Mouse (Mus musculus): Measurements from ENCODE around the gene Erbin. TPM values are rescaled to one million over a fixed set of nuclear protein-coding genes. Genes with fewer than 3 reads are reported as not detected.

Erbin gene
- polyA plus RNA-seq (2015; fragmentation: Nextera tagmentation; extraction: Ambion mirVana): 10.6 and 11.2 TPM in 2 replicates

- Histone ChIP-seq H3K9me3 (no peaks in the 10 kb centered on the region), H3K4me2 (peak within 1 kb of the TSS; percentile 84), H3K4me3 (peak within 1 kb of the TSS; percentile 86), H3K27ac (peak within 1 kb of the TSS; percentile 100), H3K27me3 (0 out of 2 replicates have a peak, but pooled peaks cover 5% of the 10 kb centered on the region), H3K4me1 (replicated peaks) (peaks cover 29% of the 10 kb centered on the region), H3K9ac (peak within 1 kb of the TSS; percentile 98), H3K36me3 (no peaks in the 10 kb centered on the region)
- ATAC-seq (ENCODE audit: low FRiP score): peak; percentile 84
- under 1% methylated on average over 81 of the region's 93 CpGs for WGBS
These were observed at the start of gene Erbin for GRCm38 (mm10) chr13:103920261-103920932. Gene Erbin, minus strand, starts transcription at chr13:103920514.

GRCm38 (mm10) chr13:103969912-103970311 is 49.6 kb upstream of the Erbin start:
- no peaks in the 10 kb centered on the region for H3K9me3 ChIP-seq
- no peak overlapping the region for H3K4me2 ChIP-seq
- H3K27ac ChIP-seq: peak overlapping the region; percentile 18
- 71% methylated on average over 6 of the region's 6 CpGs for WGBS
- no peak overlapping the region for H3K9ac ChIP-seq
- H3K4me1 ChIP-seq (replicated peaks): peaks cover 6% of the 10 kb centered on the region; the same call in 1 of the 2 replicates
- no peaks in the 10 kb centered on the region for H3K36me3 ChIP-seq
- no peaks in the 10 kb centered on the region for H3K27me3 ChIP-seq
- no peak overlapping the region for H3K4me3 ChIP-seq
- no peak for ATAC-seq (ENCODE audit: low FRiP score)

- WGBS: 94% methylated on average over 9 of the region's 9 CpGs
- H3K36me3 ChIP-seq: no peaks in the 10 kb centered on the region
- H3K4me2 ChIP-seq: no peak overlapping the region
- no peaks in the 10 kb centered on the region for H3K27me3 ChIP-seq
- no peaks in the 10 kb centered on the region for H3K9me3 ChIP-seq
- peaks cover 6% of the 10 kb centered on the region; the same call in 1 of the 2 replicates for H3K4me1 ChIP-seq (replicated peaks)
- no peak overlapping the region for H3K27ac ChIP-seq
- H3K9ac ChIP-seq: no peak overlapping the region
- no peak for ATAC-seq (ENCODE audit: low FRiP score)
- no peak overlapping the region for H3K4me3 ChIP-seq
These were observed 47.7 kb upstream of the Erbin start for GRCm38 (mm10) chr13:103967987-103968386.

- no peak for ATAC-seq (ENCODE audit: low FRiP score)
These were observed 46.4 kb upstream of the Erbin start for GRCm38 (mm10) chr13:103966696-103967215.

GRCm38 (mm10) chr13:103965187-103965586 is 44.9 kb upstream of the Erbin start:
- H3K4me3 ChIP-seq: no peak overlapping the region
- H3K4me1 ChIP-seq (replicated peaks): peaks cover 5% of the 10 kb centered on the region; the same call in 1 of the 2 replicates
- H3K27me3 ChIP-seq: no peaks in the 10 kb centered on the region
- ATAC-seq (ENCODE audit: low FRiP score): no peak
- no peak overlapping the region for H3K27ac ChIP-seq
- H3K9ac ChIP-seq: no peak overlapping the region
- H3K36me3 ChIP-seq: no peaks in the 10 kb centered on the region
- 91% methylated on average over 2 of the region's 2 CpGs for WGBS
- no peaks in the 10 kb centered on the region for H3K9me3 ChIP-seq
- no peak overlapping the region for H3K4me2 ChIP-seq

More at GRCm38 (mm10) chr13:103966696-103967215, 46.4 kb upstream of the Erbin start:
- H3K36me3 ChIP-seq: no peaks in the 10 kb centered on the region
- no peak overlapping the region for H3K27ac ChIP-seq
- H3K4me2 ChIP-seq: no peak overlapping the region
- no peaks in the 10 kb centered on the region for H3K9me3 ChIP-seq
- no peak overlapping the region for H3K9ac ChIP-seq
- H3K27me3 ChIP-seq: no peaks in the 10 kb centered on the region
- H3K4me3 ChIP-seq: no peak overlapping the region
- peaks cover 6% of the 10 kb centered on the region; the same call in 1 of the 2 replicates for H3K4me1 ChIP-seq (replicated peaks)
- 86% methylated on average over 8 of the region's 8 CpGs for WGBS

- ATAC-seq (ENCODE audit: low FRiP score): no peak
These were observed 42.8 kb upstream of the Erbin start for GRCm38 (mm10) chr13:103963094-103963493.

GRCm38 (mm10) chr13:103959841-103960240 is 39.5 kb upstream of the Erbin start:
- no peak for ATAC-seq (ENCODE audit: low FRiP score)
- Histone ChIP-seq H3K4me3 (no peak overlapping the region), H3K27ac (no peak overlapping the region), H3K4me2 (no peak overlapping the region), H3K9ac (no peak overlapping the region), H3K4me1 (replicated peaks) (no peaks in the 10 kb centered on the region), H3K27me3 (no peaks in the 10 kb centered on the region), H3K9me3 (no peaks in the 10 kb centered on the region), H3K36me3 (no peaks in the 10 kb centered on the region)
- WGBS: 85% methylated on average over 5 of the region's 5 CpGs

More at GRCm38 (mm10) chr13:103963094-103963493, 42.8 kb upstream of the Erbin start:
- WGBS: 81% methylated on average over 2 of the region's 2 CpGs
- H3K27ac ChIP-seq: no peak overlapping the region
- no peak overlapping the region for H3K9ac ChIP-seq
- H3K27me3 ChIP-seq: no peaks in the 10 kb centered on the region
- H3K4me2 ChIP-seq: no peak overlapping the region
- H3K36me3 ChIP-seq: no peaks in the 10 kb centered on the region
- no peak overlapping the region for H3K4me3 ChIP-seq
- no peaks in the 10 kb centered on the region for H3K4me1 ChIP-seq (replicated peaks)
- H3K9me3 ChIP-seq: no peaks in the 10 kb centered on the region

GRCm38 (mm10) chr13:103958607-103959123 is 38.4 kb upstream of the Erbin start:
- no peak for ATAC-seq (ENCODE audit: low FRiP score)
- WGBS: 84% methylated on average over 9 of the region's 9 CpGs
- H3K36me3 ChIP-seq: no peaks in the 10 kb centered on the region
- H3K27ac ChIP-seq: no peak overlapping the region
- H3K9me3 ChIP-seq: no peaks in the 10 kb centered on the region
- no peaks in the 10 kb centered on the region for H3K27me3 ChIP-seq
- no peak overlapping the region for H3K9ac ChIP-seq
- no peak overlapping the region for H3K4me2 ChIP-seq
- no peak overlapping the region for H3K4me3 ChIP-seq
- no peaks in the 10 kb centered on the region for H3K4me1 ChIP-seq (replicated peaks)

GRCm38 (mm10) chr13:103957175-103957940 is 37.0 kb upstream of the Erbin start:
- Histone ChIP-seq H3K4me2 (no peak overlapping the region), H3K36me3 (no peaks in the 10 kb centered on the region), H3K27me3 (no peaks in the 10 kb centered on the region), H3K4me1 (replicated peaks) (no peaks in the 10 kb centered on the region), H3K4me3 (no peak overlapping the region), H3K9ac (no peak overlapping the region), H3K27ac (no peak overlapping the region), H3K9me3 (no peaks in the 10 kb centered on the region)
- WGBS: 79% methylated on average over 8 of the region's 8 CpGs
- no peak for ATAC-seq (ENCODE audit: low FRiP score)

GRCm38 (mm10) chr13:103955652-103956051 is 35.3 kb upstream of the Erbin start:
- no peak overlapping the region for H3K27ac ChIP-seq
- no peak for ATAC-seq (ENCODE audit: low FRiP score)
- no peaks in the 10 kb centered on the region for H3K9me3 ChIP-seq
- no peak overlapping the region for H3K4me3 ChIP-seq
- H3K27me3 ChIP-seq: no peaks in the 10 kb centered on the region
- H3K9ac ChIP-seq: no peak overlapping the region
- 73% methylated on average over 2 of the region's 2 CpGs for whole genome bisulfite sequencing
- no peak overlapping the region for H3K4me2 ChIP-seq
- H3K36me3 ChIP-seq: no peaks in the 10 kb centered on the region
- H3K4me1 ChIP-seq (replicated peaks): no peaks in the 10 kb centered on the region

GRCm38 (mm10) chr13:103951393-103951792 is 31.1 kb upstream of the Erbin start:
- no peak overlapping the region for H3K27ac ChIP-seq
- H3K9ac ChIP-seq: no peak overlapping the region
- H3K36me3 ChIP-seq: no peaks in the 10 kb centered on the region
- H3K27me3 ChIP-seq: no peaks in the 10 kb centered on the region
- no peak overlapping the region for H3K4me3 ChIP-seq
- H3K4me2 ChIP-seq: no peak overlapping the region
- no peaks in the 10 kb centered on the region for H3K9me3 ChIP-seq
- 87% methylated on average over 7 of the region's 7 CpGs for WGBS
- ATAC-seq (ENCODE audit: low FRiP score): no peak
- no peaks in the 10 kb centered on the region for H3K4me1 ChIP-seq (replicated peaks)

- 86% methylated on average over 2 of the region's 2 CpGs for WGBS
These were observed 20.5 kb upstream of the Erbin start for GRCm38 (mm10) chr13:103940796-103941195.

More at GRCm38 (mm10) chr13:103940796-103941195, 20.5 kb upstream of the Erbin start:
- H3K4me1 ChIP-seq (replicated peaks): no peaks in the 10 kb centered on the region
- no peak overlapping the region for H3K4me2 ChIP-seq
- no peaks in the 10 kb centered on the region for H3K27me3 ChIP-seq
- no peak overlapping the region for H3K4me3 ChIP-seq
- H3K9ac ChIP-seq: no peak overlapping the region
- no peaks in the 10 kb centered on the region for H3K36me3 ChIP-seq
- ATAC-seq (ENCODE audit: low FRiP score): no peak
- no peaks in the 10 kb centered on the region for H3K9me3 ChIP-seq
- no peak overlapping the region for H3K27ac ChIP-seq
